Mouse (Mus musculus) embryonic fibroblast, embryonic 13.5 days (primary cell): ENCODE data around the gene Tmx1.

Experiments
- CTCF ChIP-seq: IDR thresholded peaks from 2 replicates; pipeline ENCODE4 v1.5.1; 2011; ENCODE audit warnings: mild to moderate bottlenecking, control low read depth, low read length, moderate library complexity, borderline replicate concordance; ENCODE audit not compliant: insufficient read depth
- POLR2A ChIP-seq: IDR thresholded peaks from 2 replicates; pipeline ENCODE4 v1.6.1; 2011; ENCODE audit warnings: low read depth, mild to moderate bottlenecking, control low read depth, low read length, moderate library complexity

DNA sequence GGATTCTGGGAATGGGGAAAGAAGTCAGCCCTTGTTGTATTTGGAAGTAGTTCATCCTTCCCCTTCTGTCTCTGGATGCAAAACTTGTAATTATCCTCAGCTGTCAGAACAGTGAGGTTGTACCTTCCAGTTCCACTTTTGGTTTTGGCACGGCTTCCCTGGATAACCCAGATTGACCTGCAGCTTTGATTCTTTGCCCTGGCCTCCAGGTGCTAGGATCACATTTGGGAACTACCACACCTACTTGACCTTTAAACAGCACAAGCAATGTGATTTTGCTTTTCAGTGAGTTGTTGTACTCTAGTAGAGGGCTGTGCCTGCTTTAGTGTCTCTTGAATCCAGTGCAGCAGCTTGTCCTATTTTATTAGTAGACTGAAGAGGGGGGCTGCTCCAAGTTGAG, 6.7 kb downstream of the Tmx1 start:
- TF ChIP-seq CTCF: no peak
- TF ChIP-seq POLR2A: no peak
